Mouse (Mus musculus): ENCODE measurements at regions not wholly inside any gene's neighbourhood (a gene's known extent, or its start where the extent isn't known, plus 50 kb on each side); places are given as distances from the start of the nearest gene placed in this dataset.

GRCm38 (mm10) chrX:140164859-140165258, 102.2 kb downstream of the Pih1h3b start:
- DNase-seq (ENCODE audit: low spot score): no peak

- no peak for DNase-seq (ENCODE audit: low spot score)
Observed at GRCm38 (mm10) chrX:140165966-140166365, 103.3 kb downstream of the Pih1h3b start.

- DNase-seq (ENCODE audit: low spot score): no peak
Observed at GRCm38 (mm10) chrX:140179850-140180249, 117.2 kb downstream of the Pih1h3b start.

- peak; percentile 8 for DNase-seq (ENCODE audit: low spot score)
Observed at GRCm38 (mm10) chrX:140183003-140183402, 120.3 kb downstream of the Pih1h3b start.

GRCm38 (mm10) chrX:140203676-140204075, 138.4 kb upstream of the Frmpd3 start:
- no peak for DNase-seq (ENCODE audit: low spot score)

- peak; percentile 4 for DNase-seq (ENCODE audit: low spot score)
Observed at GRCm38 (mm10) chrX:140208791-140209190, 133.3 kb upstream of the Frmpd3 start.

GRCm38 (mm10) chrX:140212644-140213361, 129.3 kb upstream of the Frmpd3 start:
- DNase-seq (ENCODE audit: low spot score): peak; percentile 26

- no peak for DNase-seq (ENCODE audit: low spot score)
Observed at GRCm38 (mm10) chrX:140214198-140214849, 127.7 kb upstream of the Frmpd3 start.

- peak; percentile 9 for DNase-seq (ENCODE audit: low spot score)
Observed at GRCm38 (mm10) chrX:140255790-140256189, 86.3 kb upstream of the Frmpd3 start.

- no peak for DNase-seq (ENCODE audit: low spot score)
Observed at GRCm38 (mm10) chrX:140269742-140270457, 72.2 kb upstream of the Frmpd3 start.

GRCm38 (mm10) chrX:140277327-140277947, 64.6 kb upstream of the Frmpd3 start:
- DNase-seq (ENCODE audit: low spot score): peak; percentile 13

GRCm38 (mm10) chrX:140277978-140278729, 63.9 kb upstream of the Frmpd3 start:
- DNase-seq (ENCODE audit: low spot score): peak; percentile 7

GRCm38 (mm10) chrX:140279266-140279665, 62.8 kb upstream of the Frmpd3 start:
- peak; percentile 4 for DNase-seq (ENCODE audit: low spot score)

GRCm38 (mm10) chrX:140280016-140280415, 62.0 kb upstream of the Frmpd3 start:
- peak; percentile 5 for DNase-seq (ENCODE audit: low spot score)

All from embryo, embryonic 10 days (tissue).